Mouse (Mus musculus) hindbrain, postnatal 0 days (tissue): ENCODE measurements at regions not wholly inside any gene's neighbourhood (a gene's known extent, or its start where the extent isn't known, plus 50 kb on each side); places are given as distances from the start of the nearest gene placed in this dataset.

Source experiments
- ATAC-seq: fragments of 200-750 bp; cut with Nextera tagmentation; 2 replicates; pipeline ENCODE4 v1.8.0; 2017; ENCODE audit warnings: mild to moderate bottlenecking, moderate TSS enrichment, moderate library complexity
- DNase-seq: peaks from one replicate; pipeline ENCODE4 v3.0.0-alpha.2; 2015; ENCODE audit warnings: low spot score
- H3K27ac ChIP-seq: fragments of 300-500 bp; sonication (generic); 2 replicates; pipeline ENCODE4 v1.5.1; 2014; ENCODE audit warnings: mild to moderate bottlenecking
- H3K27me3 ChIP-seq: fragments of 300-500 bp; sonication (generic); 2 replicates; pipeline ENCODE4 v1.6.1; 2014; ENCODE audit warnings: low read length, mixed read lengths; ENCODE audit not compliant: insufficient read depth
- H3K36me3 ChIP-seq: fragments of 300-500 bp; sonication (generic); 2 replicates; pipeline ENCODE4 v1.6.1; 2014; ENCODE audit warnings: low read length, mixed read lengths; ENCODE audit not compliant: insufficient read depth
- H3K4me1 ChIP-seq: fragments of 300-500 bp; sonication (generic); 2 replicates; pipeline ENCODE4 v1.6.1; 2014; ENCODE audit warnings: antibody characterized with exemption, low read length, mixed read lengths; ENCODE audit not compliant: insufficient read depth
- H3K4me2 ChIP-seq: fragments of 300-500 bp; sonication (generic); 2 replicates; pipeline ENCODE4 v1.6.1; 2014; ENCODE audit warnings: low read depth, mild to moderate bottlenecking, low read length, moderate library complexity, mixed read lengths
- H3K4me3 ChIP-seq: fragments of 300-500 bp; sonication (generic); 2 replicates; pipeline ENCODE4 v1.5.1; 2014; ENCODE audit warnings: low read length
- H3K9ac ChIP-seq: fragments of 300-500 bp; sonication (generic); replicated peaks from 2 replicates; pipeline ENCODE4 v1.6.1; 2014; ENCODE audit warnings: mild to moderate bottlenecking, low read length, moderate library complexity, mixed read lengths
- H3K9me3 ChIP-seq: fragments of 300-500 bp; sonication (generic); 2 replicates; pipeline ENCODE4 v1.6.1; 2016; ENCODE audit warnings: low read length, mixed read lengths
- CTCF ChIP-seq: IDR thresholded peaks from 2 replicates; pipeline ENCODE4 v1.5.1; 2016; ENCODE audit warnings: antibody characterized with exemption, control low read depth, low read depth
- WGBS: fragments of 180-500 bp; shearing (Covaris S2); extraction: QIAGEN DNeasy Blood & Tissue Kit; methylation state at CpG from one replicate; pipeline ENCODE4 v1.1.7; 2014; 5-methylcytosine and 5-hydroxymethylcytosine counted together

DNA sequence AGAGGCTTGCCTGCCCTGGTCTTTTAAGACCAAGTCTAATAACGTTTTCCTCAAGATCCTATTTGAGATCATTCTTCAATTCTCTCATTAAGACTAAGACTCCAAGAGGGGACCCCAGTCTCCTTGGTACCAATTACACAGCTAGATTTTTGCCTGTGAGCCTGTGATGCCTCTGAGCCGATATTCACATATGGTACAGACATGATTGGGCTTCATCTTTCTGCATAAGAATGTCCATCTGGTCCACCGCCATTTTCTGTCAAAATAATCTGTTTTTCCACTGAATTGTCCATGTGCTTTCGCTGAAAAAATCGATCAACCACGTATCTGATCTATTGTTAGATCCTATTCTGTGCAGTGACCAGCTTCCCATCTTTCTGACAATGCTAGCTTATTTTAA, 129.5 kb downstream of the Amer2 start:
- ATAC-seq = no peak
- H3K9ac ChIP-seq = no peak overlapping the region
- no peak overlapping the region for H3K4me3 ChIP-seq
- H3K4me2 ChIP-seq = no peak overlapping the region
- H3K27me3 ChIP-seq = no peaks in the 10 kb centered on the region
- no peaks in the 10 kb centered on the region for H3K9me3 ChIP-seq
- no peaks in the 10 kb centered on the region for H3K4me1 ChIP-seq
- no peak for DNase-seq
- WGBS = 78% methylated on average over 6 of the region's 6 CpGs
- no peak overlapping the region for H3K27ac ChIP-seq
- no peaks in the 10 kb centered on the region for H3K36me3 ChIP-seq
- TF ChIP-seq CTCF = no peak

DNA sequence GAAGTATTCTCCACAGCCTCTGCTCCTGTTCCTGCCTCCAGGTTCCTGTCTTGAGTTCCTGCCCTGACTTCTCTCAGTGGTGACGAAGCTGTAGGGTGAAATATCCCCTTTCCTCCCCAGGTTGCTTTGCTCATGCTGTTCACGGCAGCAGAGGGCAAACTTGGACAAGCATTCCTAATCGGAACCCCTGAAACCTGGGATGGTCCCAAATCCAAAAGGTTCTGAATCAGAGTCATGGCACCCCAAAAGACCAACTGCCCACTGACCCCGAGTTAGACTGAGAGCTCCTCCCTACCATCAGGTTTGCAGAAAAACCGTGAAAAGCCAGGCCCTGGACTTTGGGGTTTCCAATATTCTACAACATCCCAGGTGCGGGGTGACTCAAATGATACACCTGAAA, 128.7 kb upstream of the Spata13 start:
- TF ChIP-seq CTCF = no peak
- no peak overlapping the region for H3K27ac ChIP-seq
- no peaks in the 10 kb centered on the region for H3K4me1 ChIP-seq
- H3K36me3 ChIP-seq = no peaks in the 10 kb centered on the region
- H3K9ac ChIP-seq = no peak overlapping the region
- 92% methylated on average over 6 of the region's 6 CpGs for whole genome bisulfite sequencing
- no peaks in the 10 kb centered on the region for H3K27me3 ChIP-seq
- DNase-seq (no peak), ATAC-seq (no peak)
- no peak overlapping the region for H3K4me2 ChIP-seq
- no peaks in the 10 kb centered on the region for H3K9me3 ChIP-seq
- H3K4me3 ChIP-seq = no peak overlapping the region

GRCm38 (mm10) chr14:60506296-60506695, 127.5 kb upstream of the Spata13 start:
- DNase-seq (no peak), ATAC-seq (no peak)
- 81% methylated on average over 12 of the region's 12 CpGs for WGBS
- Histone ChIP-seq H3K9me3 (no peaks in the 10 kb centered on the region), H3K4me3 (no peak overlapping the region), H3K27me3 (no peaks in the 10 kb centered on the region), H3K36me3 (no peaks in the 10 kb centered on the region), H3K27ac (no peak overlapping the region), H3K9ac (no peak overlapping the region), H3K4me1 (no peaks in the 10 kb centered on the region), H3K4me2 (no peak overlapping the region)
- TF ChIP-seq CTCF = no peak

DNA sequence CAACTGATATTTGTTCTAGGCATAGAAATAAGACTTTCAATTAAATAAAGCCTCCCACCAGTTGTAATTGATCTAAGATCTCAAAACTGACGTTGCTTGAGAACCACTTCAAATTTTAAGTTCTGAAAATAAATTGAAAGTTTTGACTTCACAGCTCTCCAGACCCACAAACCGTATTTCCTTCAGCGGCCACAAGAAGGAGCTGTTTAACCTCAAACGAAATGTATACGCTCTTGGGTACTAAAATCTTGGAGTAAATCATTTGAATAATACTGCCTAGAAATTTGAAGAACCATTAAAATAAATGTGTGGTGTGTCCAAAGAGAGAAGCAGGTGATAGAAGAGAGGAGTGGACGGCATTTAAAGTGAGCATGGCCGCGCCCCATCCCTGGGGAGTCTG, 120.2 kb upstream of the Spata13 start:
- no peak overlapping the region for H3K9ac ChIP-seq
- H3K4me3 ChIP-seq = no peak overlapping the region
- no peaks in the 10 kb centered on the region for H3K27me3 ChIP-seq
- DNase-seq (peak; percentile 81), ATAC-seq (no peak)
- no peaks in the 10 kb centered on the region for H3K4me1 ChIP-seq
- no peak overlapping the region for H3K27ac ChIP-seq
- no peaks in the 10 kb centered on the region for H3K36me3 ChIP-seq
- H3K9me3 ChIP-seq = no peaks in the 10 kb centered on the region
- H3K4me2 ChIP-seq = no peak overlapping the region
- peak; percentile 82 for TF ChIP-seq CTCF
- WGBS = 26% methylated on average over 8 of the region's 8 CpGs

- Histone ChIP-seq H3K27me3 (no peaks in the 10 kb centered on the region), H3K4me3 (no peak overlapping the region), H3K9ac (no peak overlapping the region), H3K9me3 (no peaks in the 10 kb centered on the region), H3K27ac (no peak overlapping the region), H3K36me3 (no peaks in the 10 kb centered on the region), H3K4me1 (no peaks in the 10 kb centered on the region), H3K4me2 (no peak overlapping the region)
- WGBS = 89% methylated on average over 12 of the region's 12 CpGs
- no peak for DNase-seq
- no peak for ATAC-seq
- no peak for TF ChIP-seq CTCF
Observed at GRCm38 (mm10) chr14:60515094-60515786, 118.6 kb upstream of the Spata13 start.

DNA sequence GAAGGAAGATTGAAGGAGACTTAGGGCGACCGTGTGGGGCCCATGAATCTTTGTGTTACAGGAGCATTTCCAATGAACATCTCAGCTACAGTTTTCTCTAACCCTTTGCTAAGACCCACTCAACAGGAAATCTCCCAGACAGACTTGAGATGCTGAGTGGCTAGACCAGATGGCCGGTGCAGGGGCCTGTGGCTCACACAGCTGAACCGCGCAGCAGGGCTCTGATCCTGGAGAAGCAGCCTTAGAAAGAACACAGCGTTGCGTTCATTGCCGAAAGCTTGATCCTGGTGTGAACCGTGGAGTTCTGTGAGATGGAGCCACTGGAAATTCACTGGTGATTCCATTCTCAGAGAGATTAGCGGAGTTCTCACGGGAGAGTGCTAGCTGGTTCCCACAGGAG, 115.9 kb upstream of the Spata13 start:
- no peaks in the 10 kb centered on the region for H3K9me3 ChIP-seq
- WGBS = 88% methylated on average over 11 of the region's 11 CpGs
- H3K4me1 ChIP-seq = no peaks in the 10 kb centered on the region
- no peaks in the 10 kb centered on the region for H3K36me3 ChIP-seq
- no peak overlapping the region for H3K4me3 ChIP-seq
- H3K27ac ChIP-seq = no peak overlapping the region
- ATAC-seq (no peak), DNase-seq (no peak)
- no peak overlapping the region for H3K9ac ChIP-seq
- no peak overlapping the region for H3K4me2 ChIP-seq
- no peak for TF ChIP-seq CTCF
- H3K27me3 ChIP-seq = no peaks in the 10 kb centered on the region

GRCm38 (mm10) chr14:60523010-60523409, 110.8 kb upstream of the Spata13 start:
- no peak for TF ChIP-seq CTCF
- no peaks in the 10 kb centered on the region for H3K27me3 ChIP-seq
- H3K4me1 ChIP-seq = no peaks in the 10 kb centered on the region
- ATAC-seq = no peak
- no peak overlapping the region for H3K27ac ChIP-seq
- WGBS = 76% methylated on average over 1 of the region's 1 CpGs
- no peak overlapping the region for H3K4me3 ChIP-seq
- no peak overlapping the region; the same call in 1 of the 2 replicates for H3K9ac ChIP-seq
- H3K9me3 ChIP-seq = no peaks in the 10 kb centered on the region
- no peak for DNase-seq
- no peak overlapping the region for H3K4me2 ChIP-seq
- H3K36me3 ChIP-seq = no peaks in the 10 kb centered on the region
